Mouse (Mus musculus): ENCODE data around the gene Ceacam13.
"Not testable (repeated sequence)": the region's sequence is repeated elsewhere in the genome, so short reads cannot be mapped to it uniquely, and the experiment has no call there.

The Ceacam13 gene

GRCm38 (mm10) chr7:18009589-18009988, at the start of gene Ceacam13:
TSS of gene Ceacam13 (plus strand) at chr7:18009889.
- DNase-seq (ENCODE audit: low spot score in 2 of 2): no peak

DNA sequence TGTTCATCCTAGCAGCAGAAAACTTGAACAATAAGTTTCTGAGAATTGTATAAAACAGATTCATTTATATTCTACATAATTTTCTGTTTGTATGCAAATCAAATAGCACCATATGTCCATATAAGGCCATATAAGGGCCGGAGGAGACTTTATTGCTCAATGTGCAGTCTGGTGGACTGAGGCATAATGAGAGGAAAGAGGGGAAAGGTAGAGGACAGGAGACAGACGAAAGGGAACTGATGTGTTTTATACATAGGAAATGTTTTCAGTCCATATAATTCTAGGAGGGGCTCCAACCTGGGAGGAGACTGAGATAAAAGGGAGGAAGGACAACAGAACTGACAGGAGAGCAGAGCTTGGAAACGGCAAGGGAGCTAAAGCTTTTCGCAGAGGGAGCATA, 37.9 kb upstream of the Ceacam13 start, which contains the start of gene Ceacam11:
Ceacam11 (plus strand) TSS at position 301 of the 400 bp plus-strand sequence.
- no peak for DNase-seq (ENCODE audit: low spot score in 2 of 2)

- not testable (repeated sequence) for DNase-seq (ENCODE audit: low spot score in 2 of 2)
Measured at GRCm38 (mm10) chr7:18001131-18001530, 8.6 kb upstream of the Ceacam13 start.

GRCm38 (mm10) chr7:18065629-18066028, 55.9 kb downstream of the Ceacam13 start, which contains the start of gene Ceacam12:
TSS of gene Ceacam12 (plus strand) at chr7:18065929.
- DNase-seq (ENCODE audit: low spot score in 2 of 2): no peak

Measured in left cerebral cortex, adult 9 months (tissue).